ENCODE assay signal across 8 mouse cellular contexts in genomic region chr17:46152847-46153782, GRCm38 (mm10). TPM values are rescaled to one million over a fixed set of nuclear protein-coding genes. Genes with fewer than 3 reads are reported as not detected.
DNase-seq lines count a peak whose midpoint lies in the region; ATAC-seq and TF ChIP-seq lines count a peak whose summit lies in the region.

Mad2l1bp (minus strand) TSS chr17:46153553.

- H3K4me3 ChIP-seq in heart, embryonic 12.5 days, result peak within 1 kb of the TSS; percentile 65
- peak within 1 kb of the TSS; percentile 86 for H3K4me3 ChIP-seq in liver, embryonic 12.5 days
- H3K4me3 ChIP-seq in stomach, postnatal 0 days (ENCODE audit: low read depth, low read length), result peak within 1 kb of the TSS; percentile 61

- WGBS in heart, embryonic 12.5 days, result 2% methylated on average over 33 of the region's 33 CpGs
- WGBS in liver, embryonic 12.5 days (ENCODE audit: insufficient replicate concordance), result 4% methylated on average over 33 of the region's 33 CpGs
- 3% methylated on average over 33 of the region's 33 CpGs for WGBS in stomach, postnatal 0 days

- H3K9me3 ChIP-seq in heart, embryonic 12.5 days (replicated peaks), result no peaks in the 10 kb centered on the region
- H3K9me3 ChIP-seq in liver, embryonic 12.5 days (replicated peaks), result no peaks in the 10 kb centered on the region
- H3K9me3 ChIP-seq in stomach, postnatal 0 days (ENCODE audit: control insufficient read depth, low read length), result no peaks in the 10 kb centered on the region

- peak within 1 kb of the TSS; percentile 81 for H3K9ac ChIP-seq in heart, embryonic 12.5 days
- H3K9ac ChIP-seq in liver, embryonic 12.5 days, result peak within 1 kb of the TSS; percentile 87
- peak within 1 kb of the TSS; percentile 78 for H3K9ac ChIP-seq in stomach, postnatal 0 days (ENCODE audit: low read length)

- no peak for TF ChIP-seq CTCF in stomach, postnatal 0 days (IDR thresholded peaks at IDR 0.05; ENCODE audit: low read depth)

- DNase-seq in CD4-positive, CD25-positive, alpha-beta regulatory T cell, adult 2 months (ENCODE audit: low read depth, low spot score), result peak; percentile 94
- DNase-seq in brain, embryonic 18.5 days (ENCODE audit: low read depth, low spot score), result peak; percentile 81
- DNase-seq in kidney, postnatal 10 days, result peak; percentile 93
- peak; percentile 91 for DNase-seq in natural killer cell, adult 2 months (ENCODE audit: low spot score in 2 of 2)
- DNase-seq in stomach, postnatal 0 days (ENCODE audit: low spot score), result peak; percentile 90

- H3K36me3 ChIP-seq in heart, embryonic 12.5 days, result peaks cover 20% of the 10 kb centered on the region
- peaks cover 33% of the 10 kb centered on the region for H3K36me3 ChIP-seq in liver, embryonic 12.5 days
- no peaks in the 10 kb centered on the region for H3K36me3 ChIP-seq in stomach, postnatal 0 days (ENCODE audit: control insufficient read depth, insufficient read depth, low read length)

- no peak for TF ChIP-seq EP300 in stomach, postnatal 0 days (optimal IDR thresholded peaks at IDR 0.05)

- H3K27me3 ChIP-seq in heart, embryonic 12.5 days (replicated peaks), result no peaks in the 10 kb centered on the region
- H3K27me3 ChIP-seq in liver, embryonic 12.5 days (replicated peaks), result no peaks in the 10 kb centered on the region
- H3K27me3 ChIP-seq in stomach, postnatal 0 days (ENCODE audit: control insufficient read depth, insufficient read depth, low read length), result no peaks in the 10 kb centered on the region

- peak; percentile 90 for ATAC-seq in erythroid progenitor cell, adult 5-6 weeks (replicated peaks; ENCODE audit: low FRiP score, poor library complexity, severe bottlenecking)
- ATAC-seq in heart, embryonic 12.5 days (ENCODE audit: insufficient number of reproducible peaks, low FRiP score), result peak; percentile 93
- peak; percentile 84 for ATAC-seq in liver, embryonic 12.5 days
- peak; percentile 87 for ATAC-seq in stomach, postnatal 0 days (ENCODE audit: low FRiP score, low TSS enrichment)

- H3K27ac ChIP-seq in heart, embryonic 12.5 days (ENCODE audit: poor library complexity, severe bottlenecking), result peak within 1 kb of the TSS; percentile 61
- H3K27ac ChIP-seq in liver, embryonic 12.5 days, result peak within 1 kb of the TSS; percentile 86
- H3K27ac ChIP-seq in stomach, postnatal 0 days (replicated peaks), result peak within 1 kb of the TSS; percentile 85

- peaks cover 16% of the 10 kb centered on the region for H3K4me1 ChIP-seq in heart, embryonic 12.5 days (replicated peaks)
- peaks cover 70% of the 10 kb centered on the region for H3K4me1 ChIP-seq in liver, embryonic 12.5 days
- 0 out of 2 replicates have a peak, but pooled peaks cover 3% of the 10 kb centered on the region for H3K4me1 ChIP-seq in stomach, postnatal 0 days (replicated peaks; ENCODE audit: control insufficient read depth, insufficient read depth)

- peak within 1 kb of the TSS; percentile 93 for H3K4me2 ChIP-seq in heart, embryonic 12.5 days
- H3K4me2 ChIP-seq in liver, embryonic 12.5 days, result peak within 1 kb of the TSS; percentile 88
- peak within 1 kb of the TSS; percentile 85 for H3K4me2 ChIP-seq in stomach, postnatal 0 days (replicated peaks; ENCODE audit: low read depth)

RNA-seq across cellular contexts. Expression of gene Mad2l1bp, which starts in this region (rescaled TPM):
- 75.0 and 75.3 TPM in 2 replicates for total RNA-seq in erythroid progenitor cell, adult 5-6 weeks (2015; ENCODE audit: low replicate concordance)
- 22.3 and 26.2 TPM in 2 replicates for total RNA-seq in erythroid progenitor cell, adult 5-6 weeks (2017; ENCODE audit: low replicate concordance)
- polyA plus RNA-seq in heart, embryonic 12.5 days (2016; fragmentation: Nextera tagmentation; extraction: Ambion mirVana), result 34.0 and 35.6 TPM in 2 replicates
- 44.1 and 46.7 TPM in 2 replicates for polyA plus RNA-seq in liver, embryonic 12.5 days (2016; fragmentation: Nextera tagmentation; extraction: Ambion mirVana)
- polyA plus RNA-seq in stomach, postnatal 0 days (2015; fragmentation: Nextera tagmentation; extraction: Ambion mirVana), result 35.5 and 35.8 TPM in 2 replicates

Comparison
In these comparisons a context has a peak if more than half of its experiments do, and no peak if none do; other contexts are left out.
1. Peak in every context shown above with its lines: DNase-seq, ATAC-seq, H3K4me3 ChIP-seq and H3K27ac ChIP-seq.